In genomic region chr11:114119135-114119534, GRCm38 (mm10) we compare ENCODE assay signal across 28 mouse cellular contexts. TPM values are rescaled to one million over a fixed set of nuclear protein-coding genes. Genes with fewer than 3 reads are reported as not detected.
DNase-seq lines count a peak whose midpoint lies in the region; ATAC-seq and TF ChIP-seq lines count a peak whose summit lies in the region.
"Had no signal": no experiment of that assay in that cellular context is flagged by ENCODE, and none has a peak within 500 bp of the region (broad histone marks: within the 10 kb centered on the region; RNA-seq: fewer than 3 reads in every experiment).

No protein-coding gene starts in this region.

- peaks cover 23% of the 10 kb centered on the region; the same call in 1 of the 2 replicates for H3K27me3 ChIP-seq in forebrain, embryonic 13.5 days
- H3K27me3 ChIP-seq in forebrain, embryonic 12.5 days, result peaks cover 27% of the 10 kb centered on the region
- no peaks in the 10 kb centered on the region for H3K27me3 ChIP-seq in midbrain, embryonic 13.5 days
- no peaks in the 10 kb centered on the region for H3K27me3 ChIP-seq in midbrain, embryonic 16.5 days (ENCODE audit: control insufficient read depth, insufficient read depth, low read depth, low read length)
- no peaks in the 10 kb centered on the region for H3K27me3 ChIP-seq in limb, embryonic 14.5 days (ENCODE audit: control insufficient read depth, insufficient read depth, low read length)
- no peaks in the 10 kb centered on the region; the same call in 1 of the 2 replicates for H3K27me3 ChIP-seq in neural tube, embryonic 15.5 days (replicated peaks)
- H3K27me3 ChIP-seq: embryonic facial prominence, embryonic 13.5 days; heart, embryonic 12.5 days; intestine, embryonic 15.5 days; midbrain, embryonic 12.5 days had no signal

- peak overlapping the region; percentile 11; the same call in 1 of the 2 replicates for H3K4me2 ChIP-seq in forebrain, embryonic 13.5 days
- no peak overlapping the region for H3K4me2 ChIP-seq in forebrain, embryonic 12.5 days
- H3K4me2 ChIP-seq in midbrain, embryonic 13.5 days (replicated peaks), result no peak overlapping the region
- no peak overlapping the region for H3K4me2 ChIP-seq in midbrain, embryonic 16.5 days (ENCODE audit: low read length)
- no peak overlapping the region; the same call in 1 of the 2 replicates for H3K4me2 ChIP-seq in limb, embryonic 14.5 days (replicated peaks; ENCODE audit: low read depth, low read length, severe bottlenecking)
- peak overlapping the region; percentile 25 for H3K4me2 ChIP-seq in neural tube, embryonic 15.5 days
- H3K4me2 ChIP-seq: embryonic facial prominence, embryonic 13.5 days; heart, embryonic 12.5 days; intestine, embryonic 15.5 days; liver, embryonic 11.5 days; midbrain, embryonic 12.5 days had no signal

- no peak overlapping the region for H3K4me3 ChIP-seq in forebrain, embryonic 13.5 days
- no peak overlapping the region for H3K4me3 ChIP-seq in forebrain, embryonic 12.5 days (replicated peaks)
- H3K4me3 ChIP-seq in midbrain, embryonic 13.5 days (replicated peaks), result no peak overlapping the region
- no peak overlapping the region for H3K4me3 ChIP-seq in midbrain, embryonic 16.5 days (ENCODE audit: low read depth, low read length)
- no peak overlapping the region for H3K4me3 ChIP-seq in limb, embryonic 14.5 days (replicated peaks; ENCODE audit: low read length)
- no peak overlapping the region for H3K4me3 ChIP-seq in neural tube, embryonic 15.5 days (replicated peaks)
- H3K4me3 ChIP-seq: embryonic facial prominence, embryonic 13.5 days; erythroblast, embryonic 14.5 days; heart, embryonic 12.5 days; intestine, embryonic 15.5 days; midbrain, embryonic 12.5 days had no signal

- no peak overlapping the region for H3K9ac ChIP-seq in forebrain, embryonic 13.5 days
- H3K9ac ChIP-seq in forebrain, embryonic 12.5 days, result no peak overlapping the region
- H3K9ac ChIP-seq in midbrain, embryonic 13.5 days (replicated peaks), result no peak overlapping the region
- H3K9ac ChIP-seq in midbrain, embryonic 16.5 days (ENCODE audit: low read depth, low read length), result no peak overlapping the region
- H3K9ac ChIP-seq in limb, embryonic 14.5 days (ENCODE audit: low read depth, low read length, severe bottlenecking), result peak overlapping the region; percentile 21; the same call in 1 of the 2 replicates
- no peak overlapping the region for H3K9ac ChIP-seq in neural tube, embryonic 15.5 days (replicated peaks)
- H3K9ac ChIP-seq: embryonic facial prominence, embryonic 13.5 days; heart, embryonic 12.5 days; intestine, embryonic 15.5 days; liver, postnatal 0 days; midbrain, embryonic 12.5 days had no signal

- H3K9me3 ChIP-seq in forebrain, embryonic 13.5 days (replicated peaks), result no peaks in the 10 kb centered on the region
- no peaks in the 10 kb centered on the region for H3K9me3 ChIP-seq in forebrain, embryonic 12.5 days
- no peaks in the 10 kb centered on the region for H3K9me3 ChIP-seq in midbrain, embryonic 13.5 days
- H3K9me3 ChIP-seq in midbrain, embryonic 16.5 days (replicated peaks; ENCODE audit: control insufficient read depth, low read length, poor library complexity, severe bottlenecking), result no peaks in the 10 kb centered on the region
- no peaks in the 10 kb centered on the region for H3K9me3 ChIP-seq in limb, embryonic 14.5 days (ENCODE audit: control insufficient read depth, low read length)
- H3K9me3 ChIP-seq in neural tube, embryonic 15.5 days (replicated peaks), result no peaks in the 10 kb centered on the region
- H3K9me3 ChIP-seq: embryonic facial prominence, embryonic 13.5 days; intestine, embryonic 15.5 days; midbrain, embryonic 12.5 days had no signal

- no peaks in the 10 kb centered on the region for H3K36me3 ChIP-seq in forebrain, embryonic 13.5 days (ENCODE audit: poor library complexity, severe bottlenecking)
- H3K36me3 ChIP-seq in forebrain, embryonic 12.5 days (replicated peaks), result no peaks in the 10 kb centered on the region
- no peaks in the 10 kb centered on the region for H3K36me3 ChIP-seq in midbrain, embryonic 13.5 days
- no peaks in the 10 kb centered on the region for H3K36me3 ChIP-seq in midbrain, embryonic 16.5 days (ENCODE audit: control insufficient read depth, insufficient read depth, low read length)
- no peaks in the 10 kb centered on the region for H3K36me3 ChIP-seq in limb, embryonic 14.5 days (ENCODE audit: control insufficient read depth, insufficient read depth, low read length)
- no peaks in the 10 kb centered on the region for H3K36me3 ChIP-seq in neural tube, embryonic 15.5 days
- H3K36me3 ChIP-seq: embryonic facial prominence, embryonic 13.5 days; heart, embryonic 12.5 days; intestine, embryonic 15.5 days; midbrain, embryonic 12.5 days had no signal

- intact Hi-C loops in gastrocnemius, postnatal 36 days (cut with DNase I), result no loop called here

- H3K27ac ChIP-seq in forebrain, embryonic 13.5 days, result no peak overlapping the region
- no peak overlapping the region for H3K27ac ChIP-seq in forebrain, embryonic 12.5 days
- H3K27ac ChIP-seq in midbrain, embryonic 13.5 days, result 0 out of 2 replicates have a peak overlapping the region, but pooled peaks have one; percentile 6
- no peak overlapping the region for H3K27ac ChIP-seq in midbrain, embryonic 16.5 days (ENCODE audit: low read length)
- H3K27ac ChIP-seq in limb, embryonic 14.5 days (replicated peaks; ENCODE audit: low read depth, low read length), result no peak overlapping the region
- H3K27ac ChIP-seq in neural tube, embryonic 15.5 days (replicated peaks), result no peak overlapping the region; the same call in 1 of the 2 replicates
- H3K27ac ChIP-seq: embryonic facial prominence, embryonic 13.5 days; intestine, embryonic 15.5 days; midbrain, embryonic 12.5 days; stomach, postnatal 0 days had no signal

- ATAC-seq in forebrain, embryonic 13.5 days, result no peak
- ATAC-seq in forebrain, embryonic 12.5 days (ENCODE audit: low FRiP score), result no peak
- ATAC-seq in midbrain, embryonic 13.5 days, result no peak
- ATAC-seq in midbrain, embryonic 16.5 days, result no peak
- ATAC-seq in limb, embryonic 14.5 days (ENCODE audit: low FRiP score, low read depth), result no peak
- ATAC-seq in neural tube, embryonic 15.5 days (ENCODE audit: low FRiP score), result peak; percentile 60
- ATAC-seq: forebrain, embryonic 16.5 days; intestine, embryonic 15.5 days; liver, postnatal 0 days; lung, postnatal 0 days had no signal

- 23% methylated on average over 9 of the region's 9 CpGs for whole genome bisulfite sequencing in forebrain, embryonic 13.5 days
- WGBS in forebrain, embryonic 12.5 days, result 43% methylated on average over 9 of the region's 9 CpGs
- 68% methylated on average over 9 of the region's 9 CpGs for WGBS in midbrain, embryonic 13.5 days
- WGBS in midbrain, embryonic 16.5 days, result 48% methylated on average over 9 of the region's 9 CpGs
- 24% methylated on average over 9 of the region's 9 CpGs for WGBS in limb, embryonic 14.5 days
- WGBS in neural tube, embryonic 15.5 days, result 24% methylated on average over 9 of the region's 9 CpGs

- H3K4me1 ChIP-seq in forebrain, embryonic 13.5 days, result peaks cover 21% of the 10 kb centered on the region
- peaks cover 13% of the 10 kb centered on the region for H3K4me1 ChIP-seq in forebrain, embryonic 12.5 days
- H3K4me1 ChIP-seq in midbrain, embryonic 13.5 days (replicated peaks), result peaks cover 12% of the 10 kb centered on the region; the same call in 1 of the 2 replicates
- peaks cover 2% of the 10 kb centered on the region; the same call in 1 of the 2 replicates for H3K4me1 ChIP-seq in midbrain, embryonic 16.5 days (ENCODE audit: control insufficient read depth, insufficient read depth, low read length)
- H3K4me1 ChIP-seq in limb, embryonic 14.5 days (ENCODE audit: control insufficient read depth, insufficient read depth, low read length), result 0 out of 2 replicates have a peak, but pooled peaks cover 7% of the 10 kb centered on the region
- peaks cover 27% of the 10 kb centered on the region for H3K4me1 ChIP-seq in neural tube, embryonic 15.5 days
- H3K4me1 ChIP-seq: heart, embryonic 12.5 days; intestine, embryonic 15.5 days had no signal

- DNase-seq in limb, embryonic 14.5 days (ENCODE audit: low spot score), result no peak
- DNase-seq in gastrocnemius, postnatal 36 days, result no peak
- DNase-seq in urinary bladder, adult 18-20 months (ENCODE audit: low spot score in 2 of 2), result no peak
- DNase-seq: adrenal gland, postnatal 14 days; cerebellum, adult 8-10 months; cerebellum, postnatal 36 days; embryo, embryonic 11 days; gastrocnemius, postnatal 14 days; heart, adult 18-20 months; heart, postnatal 10 days; kidney, postnatal 25 days; liver, postnatal 0 days; thymus, adult 2 months; thymus, postnatal 4 days had no signal

- no peak for TF ChIP-seq POLR2A in limb, embryonic 14.5 days (IDR thresholded peaks at IDR 0.05; ENCODE audit: borderline replicate concordance, extremely low read depth, insufficient read depth, insufficient read length)

RNA-seq across cellular contexts. Expression of gene Sdk2, which starts 52.3 kb away (rescaled TPM):
- polyA plus RNA-seq in forebrain, embryonic 13.5 days (2015; fragmentation: Nextera tagmentation; extraction: Ambion mirVana), result 1.6 and 1.8 TPM in 2 replicates
- 2.2 and 3.0 TPM in 2 replicates for polyA plus RNA-seq in forebrain, embryonic 12.5 days (2016; fragmentation: Nextera tagmentation; extraction: Ambion mirVana)
- 3.8 and 5.0 TPM in 2 replicates for polyA plus RNA-seq in midbrain, embryonic 13.5 days (2015; fragmentation: Nextera tagmentation; extraction: Ambion mirVana)
- polyA plus RNA-seq in midbrain, embryonic 16.5 days (2015; fragmentation: Nextera tagmentation; extraction: Ambion mirVana), result 3.0 and 3.5 TPM in 2 replicates
- polyA plus RNA-seq in limb, embryonic 14.5 days (2012; rRNA removed), result 11.6 and 13.3 TPM in 2 replicates
- polyA plus RNA-seq in limb, embryonic 14.5 days (2014; fragmentation: Nextera tagmentation; extraction: Ambion mirVana), result 7.4 and 8.0 TPM in 2 replicates
- polyA plus RNA-seq in neural tube, embryonic 15.5 days (2015; fragmentation: Nextera tagmentation; extraction: Ambion mirVana), result 3.7 and 4.6 TPM in 2 replicates
- under 1 TPM; 0.54 to 0.59 TPM for total RNA-seq in gastrocnemius, postnatal 36 days (2021)

Comparison
In these comparisons a context has a peak if more than half of its experiments do, and no peak if none do; other contexts are left out.
1. H3K4me2 ChIP-seq: peak in forebrain, embryonic 13.5 days (single experiment) and neural tube, embryonic 15.5 days (single experiment); none in forebrain, embryonic 12.5 days (single experiment), midbrain, embryonic 13.5 days (single experiment), midbrain, embryonic 16.5 days (single experiment) and limb, embryonic 14.5 days (single experiment).